Mouse (Mus musculus): ENCODE results near the gene Fars2. TPM values are rescaled to one million over a fixed set of nuclear protein-coding genes. Genes with fewer than 3 reads are reported as not detected.

The Fars2 gene
- total RNA-seq, 2 experiments from 2014 or later = 34.6 to 35.7 TPM

DNA sequence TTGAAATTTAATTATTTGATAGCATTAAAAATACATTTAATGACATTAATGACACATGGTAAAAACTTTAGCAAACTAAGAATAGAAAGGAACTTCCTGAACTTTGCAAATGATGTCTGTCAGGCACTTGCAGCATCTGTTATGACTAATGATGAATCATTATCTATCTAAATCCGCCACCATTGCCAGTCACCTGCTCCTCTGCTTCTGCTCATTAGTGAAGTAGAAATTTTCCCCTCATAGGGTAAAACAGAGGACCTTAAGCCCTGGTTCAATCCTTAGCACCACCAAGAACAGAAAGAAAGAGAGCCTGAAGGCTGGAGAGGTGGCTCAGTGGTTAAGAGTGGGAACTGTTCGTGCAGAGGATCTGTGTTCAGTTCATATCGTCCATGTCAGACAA is 93.8 kb downstream of the Fars2 start:
- DNase-seq (ENCODE audit: low spot score in 2 of 2) = no peak

DNA sequence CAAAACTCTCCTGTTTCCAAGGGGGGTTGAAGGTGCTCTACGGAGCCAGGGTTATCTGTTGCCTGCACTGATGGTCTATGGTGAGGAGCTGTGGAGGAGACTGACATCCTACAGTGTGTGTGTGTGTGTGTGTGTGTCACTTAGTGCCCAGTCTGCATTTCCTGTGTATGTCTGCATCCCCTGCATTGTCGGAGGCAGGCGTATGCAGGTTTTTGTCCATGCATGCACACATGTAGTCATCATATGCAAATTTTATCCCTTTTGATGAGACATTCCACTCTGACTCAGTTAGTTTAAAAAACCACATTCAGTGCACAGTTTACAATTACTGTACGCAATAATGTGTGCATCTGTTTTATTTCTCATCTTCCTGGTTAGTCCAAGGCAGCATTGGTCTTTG is 96.8 kb downstream of the Fars2 start:
- intact Hi-C loops (cut with DNase I) = no loop called here
- no peak for DNase-seq (ENCODE audit: low spot score in 2 of 2)

More for the DNA sequence above, 93.8 kb downstream of the Fars2 start:
- intact Hi-C loops (cut with DNase I) = no loop called here

DNA sequence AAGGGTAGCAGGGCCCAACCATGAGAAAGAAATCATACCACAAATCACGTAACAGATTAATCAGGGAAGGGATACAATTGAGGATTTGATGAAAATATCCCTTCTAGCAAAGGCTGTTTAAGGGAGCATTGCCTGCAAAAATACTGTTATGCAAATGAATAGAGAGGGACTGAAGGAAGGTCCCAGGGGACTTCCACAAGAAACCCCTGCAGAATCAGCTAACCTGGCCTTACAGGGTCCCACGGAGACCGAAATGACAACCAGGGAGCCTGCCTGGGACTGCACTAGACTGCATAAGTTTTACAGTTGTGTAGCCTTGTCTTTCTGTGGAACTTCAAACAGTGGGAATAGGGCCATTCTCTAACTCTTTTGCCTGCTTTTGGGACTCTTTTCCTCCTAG is 98.8 kb downstream of the Fars2 start:
- intact Hi-C loops (cut with DNase I) = no loop called here
- DNase-seq (ENCODE audit: low spot score in 2 of 2) = no peak

DNA sequence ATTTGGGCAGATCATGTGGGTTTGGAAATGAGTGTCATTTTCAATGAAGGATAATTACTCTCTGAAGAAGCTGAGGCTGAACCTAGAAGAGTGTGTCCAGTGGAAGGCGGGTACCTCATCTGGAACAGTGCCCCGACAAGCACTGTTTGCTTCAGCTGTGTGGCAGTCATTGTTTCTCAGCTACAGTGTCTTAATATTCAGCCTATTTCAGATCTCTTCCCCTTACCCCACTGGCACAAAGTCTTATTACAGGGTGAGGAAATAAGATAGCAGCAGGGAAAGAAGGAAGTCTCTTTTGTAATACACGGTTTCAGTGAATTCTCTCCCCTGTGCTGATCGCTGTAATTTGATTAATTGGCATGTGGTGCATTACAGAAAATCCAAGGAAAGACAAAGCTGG is 101.1 kb downstream of the Fars2 start:
- intact Hi-C loops (cut with DNase I) = no loop called here

DNA sequence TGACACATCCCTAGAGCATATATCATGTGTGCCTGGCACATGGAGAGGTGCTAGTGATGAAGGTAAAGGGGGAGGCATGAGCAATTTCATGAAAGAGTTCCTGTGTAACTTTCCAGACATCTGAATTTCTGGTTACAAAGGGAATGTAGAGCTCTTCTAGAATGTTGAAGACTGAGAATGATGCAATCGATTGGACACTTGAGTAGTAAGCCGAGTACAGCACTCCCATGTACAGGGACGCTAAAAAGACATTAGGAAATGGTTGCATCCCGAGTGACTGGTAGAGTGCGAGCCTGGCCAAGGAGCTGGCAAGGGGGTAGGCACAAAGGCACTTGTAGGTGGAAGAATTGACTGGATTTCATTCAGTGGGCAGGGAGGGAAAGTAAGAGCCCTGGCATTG is 102.3 kb downstream of the Fars2 start:
- intact Hi-C loops (cut with DNase I) = no loop called here
- no peak for DNase-seq (ENCODE audit: low spot score in 2 of 2)

More for the DNA sequence above, 101.1 kb downstream of the Fars2 start:
- DNase-seq (ENCODE audit: low spot score in 2 of 2) = no peak

DNA sequence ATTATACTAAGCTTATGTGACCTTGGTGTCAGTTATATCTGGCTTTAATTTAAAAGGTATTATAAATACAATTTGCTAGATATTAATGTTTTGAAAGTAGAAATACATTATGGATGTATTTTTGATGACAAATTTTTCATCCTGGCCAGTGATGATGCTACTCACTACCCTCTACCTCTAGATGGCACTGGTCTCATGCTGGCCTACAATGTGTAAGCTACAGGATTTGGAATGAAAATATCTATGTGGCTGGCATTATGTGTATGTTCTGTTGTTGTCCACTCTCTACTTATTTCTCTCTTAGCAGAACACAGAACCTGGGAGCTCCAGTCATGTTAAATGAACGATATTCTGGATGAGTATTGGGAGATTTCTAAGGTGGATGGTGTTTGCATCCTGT is 104.7 kb downstream of the Fars2 start:
- DNase-seq (ENCODE audit: low spot score in 2 of 2) = no peak
- intact Hi-C loops (cut with DNase I) = no loop called here

DNA sequence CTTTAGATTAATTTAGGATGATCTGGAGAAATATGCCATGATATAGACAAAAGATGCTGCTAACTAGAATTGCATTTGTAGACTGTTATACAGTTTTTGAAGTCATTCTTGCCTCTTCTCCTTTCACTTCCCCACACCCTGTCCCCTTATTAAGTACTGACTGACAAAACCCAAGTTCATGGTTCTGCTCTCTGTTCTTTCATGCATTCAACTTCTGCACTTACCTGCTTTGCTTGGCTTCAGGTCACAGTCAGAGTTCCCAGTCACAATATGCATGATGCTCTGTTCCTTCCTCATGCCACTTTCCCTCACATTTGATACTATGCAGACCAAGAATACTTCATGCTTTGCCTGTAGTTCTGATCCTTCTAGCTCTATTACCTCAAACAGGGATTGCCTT is 105.5 kb downstream of the Fars2 start:
- no peak for DNase-seq (ENCODE audit: low spot score in 2 of 2)
- intact Hi-C loops (cut with DNase I) = no loop called here

DNA sequence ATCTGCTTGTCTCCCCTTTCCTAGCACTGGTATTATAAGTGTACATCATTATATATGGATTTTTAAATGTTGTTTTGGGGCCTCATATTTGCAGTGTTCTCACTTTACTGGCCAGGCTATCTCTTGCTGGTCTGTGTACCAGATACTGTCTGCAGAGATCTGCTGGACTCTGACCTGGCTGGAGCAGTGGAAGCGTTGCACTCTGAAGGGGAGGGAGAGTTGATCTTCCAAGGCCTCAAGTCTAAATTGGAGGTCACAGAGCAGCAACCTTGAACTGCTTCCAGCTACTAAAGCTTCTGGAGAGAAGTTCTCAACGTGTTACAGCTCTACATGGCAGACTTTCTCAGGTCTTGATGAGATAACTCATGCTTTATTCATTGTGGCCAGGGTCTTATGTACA is 107.2 kb downstream of the Fars2 start:
- DNase-seq (ENCODE audit: low spot score in 2 of 2) = no peak
- intact Hi-C loops (cut with DNase I) = no loop called here

DNA sequence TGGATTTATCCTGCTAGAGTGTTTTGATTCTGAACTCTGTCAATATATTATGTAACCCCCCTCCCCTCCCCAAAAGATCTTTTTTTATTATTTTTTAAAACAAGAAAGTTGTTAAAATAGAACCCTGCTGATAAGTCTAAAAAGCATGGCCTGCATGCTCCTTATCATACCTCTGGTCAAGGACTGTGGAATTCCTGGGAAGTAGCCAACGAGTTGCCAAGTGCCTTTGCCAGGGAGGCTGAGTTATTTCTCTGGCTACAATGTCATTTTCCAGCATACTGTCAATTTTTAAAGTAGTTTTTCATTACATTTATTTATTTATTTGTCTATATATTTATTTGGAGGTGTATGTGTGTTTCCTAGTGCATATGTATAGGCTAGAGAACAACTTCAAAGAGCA is 125.0 kb downstream of the Fars2 start:
- no peak for DNase-seq (ENCODE audit: low spot score in 2 of 2)

DNA sequence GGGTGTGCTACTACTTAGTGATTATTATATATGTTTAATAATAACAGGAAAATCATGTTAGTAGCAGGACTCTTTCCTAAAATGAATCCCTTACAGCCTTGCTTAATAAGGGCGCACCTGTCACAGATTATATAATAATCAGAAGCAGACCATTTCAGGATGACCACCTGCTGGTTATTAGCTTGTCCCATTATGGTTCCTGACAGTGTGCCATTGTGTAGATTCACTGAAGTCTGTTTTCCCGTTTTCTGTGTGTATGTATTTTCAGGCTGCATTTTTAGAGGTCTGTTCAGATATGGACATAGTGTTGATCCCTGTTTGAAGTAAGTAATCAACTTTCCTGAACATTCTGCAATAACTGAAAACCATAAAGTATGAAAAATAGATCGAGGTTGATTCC is 136.7 kb downstream of the Fars2 start:
- intact Hi-C loops (cut with DNase I) = no loop called here
- DNase-seq (ENCODE audit: low spot score in 2 of 2) = no peak

More for the DNA sequence above, 125.0 kb downstream of the Fars2 start:
- intact Hi-C loops (cut with DNase I) = no loop called here

DNA sequence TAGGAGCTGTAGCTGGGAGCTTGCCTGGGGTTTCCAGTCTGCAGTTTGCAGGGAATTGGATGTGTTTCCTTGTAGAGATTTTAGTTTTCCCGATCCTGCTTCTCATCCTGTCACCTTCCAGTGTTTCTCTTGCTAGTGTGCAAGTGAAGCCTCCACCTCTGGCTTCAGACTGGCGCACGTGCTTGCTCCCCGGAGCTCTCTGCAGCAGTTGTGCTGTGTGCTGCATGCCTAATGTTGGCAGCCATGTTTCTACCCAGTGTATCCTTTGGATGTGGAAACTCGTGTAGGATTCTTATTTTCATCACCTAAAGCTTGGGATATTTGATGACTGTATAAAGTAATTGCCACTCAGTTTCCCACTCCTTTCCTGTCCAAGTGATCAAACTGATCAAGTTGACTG is 140.0 kb downstream of the Fars2 start:
- intact Hi-C loops (cut with DNase I) = no loop called here
- DNase-seq (ENCODE audit: low spot score in 2 of 2) = no peak

DNA sequence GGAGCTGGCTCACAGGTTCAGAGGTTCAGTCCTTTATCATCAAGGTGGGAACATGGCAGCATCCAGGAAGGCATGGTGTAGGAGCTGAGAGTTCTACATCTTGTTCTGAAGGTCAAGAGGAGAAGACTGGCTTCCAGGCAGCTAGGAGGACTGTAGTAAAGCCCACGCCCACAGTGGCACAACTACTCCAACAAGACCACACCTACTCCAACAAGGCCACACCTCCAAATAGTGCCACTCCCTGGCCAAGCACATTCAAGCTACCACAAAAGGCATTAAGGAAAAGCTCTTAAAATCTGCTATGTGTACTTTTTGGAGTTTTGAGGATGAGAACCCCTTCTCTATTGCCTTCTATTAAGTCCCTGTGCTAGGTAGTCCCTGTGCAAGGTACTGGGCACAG is 142.5 kb downstream of the Fars2 start:
- intact Hi-C loops (cut with DNase I) = loop anchor here (10.0 kb wide), 1 partner anchor 235 kb away; no protein-coding TSS in a partner anchor
- no peak for DNase-seq (ENCODE audit: low spot score in 2 of 2)

DNA sequence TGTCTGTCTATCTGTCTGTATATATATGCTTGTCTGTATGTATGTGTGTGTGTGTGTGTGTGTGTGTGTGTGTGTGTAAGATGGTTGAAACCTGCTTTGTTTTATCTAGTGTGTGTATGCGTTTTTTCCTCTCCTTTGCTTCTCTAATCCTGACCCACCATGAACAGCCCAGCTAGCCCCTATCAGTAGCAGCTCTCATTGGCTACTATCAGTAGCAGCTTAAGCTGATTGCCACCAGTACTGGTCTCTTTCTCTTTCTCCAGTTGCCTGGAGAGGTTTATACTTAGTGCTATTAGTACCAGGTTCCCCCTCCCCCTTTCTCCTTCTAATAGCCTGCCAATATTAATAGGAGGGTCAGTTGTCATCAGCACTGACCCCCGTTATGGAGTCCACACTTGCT is 144.1 kb downstream of the Fars2 start:
- intact Hi-C loops (cut with DNase I) = loop anchor here (10.0 kb wide), 1 partner anchor 236 kb away; no protein-coding TSS in a partner anchor
- DNase-seq (ENCODE audit: low spot score in 2 of 2) = no peak

DNA sequence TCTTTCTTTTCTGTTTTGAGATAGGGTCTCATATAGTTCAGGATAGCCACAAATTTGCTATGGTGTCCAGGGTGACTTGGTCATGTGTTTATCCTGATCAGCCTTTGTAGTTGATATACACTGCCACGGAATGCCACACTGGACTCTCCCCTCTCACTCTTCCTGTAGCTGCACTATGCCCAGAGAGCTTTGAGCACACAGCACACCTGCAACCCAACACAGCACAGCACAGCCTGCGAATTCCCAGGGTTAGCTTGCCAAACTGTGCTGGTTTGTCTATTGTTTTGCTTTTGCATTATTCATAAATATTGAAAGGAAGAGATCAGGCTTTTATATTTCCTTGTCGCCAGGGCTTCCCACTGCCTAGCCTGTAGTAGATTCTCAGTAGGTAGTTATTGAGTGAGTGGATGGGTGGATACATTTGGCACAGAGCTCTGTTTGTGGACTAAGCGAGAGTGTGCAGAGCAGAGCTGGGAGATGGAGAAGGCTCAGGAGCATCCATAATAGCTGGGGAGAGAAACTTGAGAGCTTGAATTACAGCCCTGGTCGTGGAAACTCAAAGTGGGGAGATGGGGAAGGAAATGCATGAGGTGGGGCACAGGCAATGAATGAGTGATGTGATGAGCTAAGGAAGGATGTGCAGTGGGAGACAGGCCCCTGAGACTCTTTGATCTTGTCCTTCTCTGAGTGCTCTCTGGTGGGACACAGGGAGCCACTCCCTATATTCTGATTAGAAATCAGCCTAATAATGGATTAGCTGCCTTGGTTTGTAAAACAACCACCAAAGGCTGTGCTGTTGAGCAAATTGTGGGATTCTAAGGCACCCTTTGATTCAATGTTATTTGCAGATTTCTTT is 146.3 kb downstream of the Fars2 start:
- DNase-seq (ENCODE audit: low spot score in 2 of 2) = no peak
- intact Hi-C loops (cut with DNase I) = loop anchor here (10.0 kb wide), 1 partner anchor 239 kb away; no protein-coding TSS in a partner anchor

DNA sequence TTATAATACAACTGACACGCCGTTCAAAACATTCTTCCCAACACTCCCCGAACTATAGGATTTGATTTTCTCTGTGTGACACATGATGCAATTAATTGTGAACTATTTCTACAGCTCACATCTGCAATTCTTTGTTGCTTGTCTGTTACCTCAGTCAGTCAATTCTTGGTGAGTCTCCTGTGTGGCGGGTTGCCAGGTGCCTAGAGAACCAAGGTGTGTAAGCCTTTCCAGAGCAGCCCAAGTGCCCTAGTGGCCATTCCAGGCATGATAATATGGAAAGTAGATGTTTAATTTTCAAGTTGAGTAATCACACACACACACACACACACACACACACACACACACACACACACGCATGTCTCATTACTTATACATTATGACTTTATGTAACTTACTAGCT is 147.2 kb downstream of the Fars2 start:
- intact Hi-C loops (cut with DNase I) = loop anchor here (10.0 kb wide), 1 partner anchor 240 kb away; no protein-coding TSS in a partner anchor
- no peak for DNase-seq (ENCODE audit: low spot score in 2 of 2)

DNA sequence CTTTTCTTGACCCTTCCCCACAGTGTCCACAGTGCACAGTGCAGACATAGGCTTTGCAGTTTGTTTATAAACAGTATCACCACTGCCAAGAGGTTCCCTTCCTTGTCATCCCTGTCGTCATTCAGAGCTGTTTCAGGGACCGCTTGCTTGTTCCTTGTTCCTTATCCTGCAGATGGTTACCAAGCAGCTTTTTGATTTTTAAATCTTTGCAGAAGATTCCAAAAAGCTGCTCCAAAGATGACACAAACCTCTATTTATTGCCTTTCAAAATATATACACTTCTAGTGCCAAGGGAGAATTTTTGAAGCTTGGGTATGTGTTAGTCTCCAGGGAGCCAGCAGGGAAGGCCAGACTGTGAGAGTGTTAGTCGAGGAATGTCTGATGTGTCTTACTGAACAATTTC is 148.1 kb downstream of the Fars2 start:
- intact Hi-C loops (cut with DNase I) = loop anchor here (10.0 kb wide), 1 partner anchor 241 kb away; no protein-coding TSS in a partner anchor
- peak in 1 of 2 experiments; percentile 14 for DNase-seq (ENCODE audit: low spot score in 2 of 2)

DNA sequence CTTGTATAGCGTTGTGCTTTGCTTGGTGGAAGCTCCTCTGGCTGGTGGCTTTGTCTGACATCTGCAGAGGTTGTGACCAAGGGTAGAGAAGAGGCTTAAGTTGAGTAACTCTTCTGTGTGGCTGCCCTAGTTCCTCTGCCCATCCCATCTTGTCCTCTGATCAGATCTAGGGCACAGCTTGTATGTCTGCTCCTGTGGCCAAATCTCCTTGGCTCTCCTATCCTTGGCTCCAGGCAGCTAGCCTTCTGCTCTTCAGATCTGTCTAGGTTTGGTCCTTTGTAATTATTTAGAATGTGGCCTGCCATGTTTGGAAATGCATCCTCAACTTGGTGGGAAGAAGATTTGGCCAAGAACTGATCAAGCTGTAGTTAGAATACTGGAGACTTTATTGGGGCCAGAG is 150.2 kb downstream of the Fars2 start:
- intact Hi-C loops (cut with DNase I) = loop anchor here (10.0 kb wide), 1 partner anchor 243 kb away; no protein-coding TSS in a partner anchor

DNA sequence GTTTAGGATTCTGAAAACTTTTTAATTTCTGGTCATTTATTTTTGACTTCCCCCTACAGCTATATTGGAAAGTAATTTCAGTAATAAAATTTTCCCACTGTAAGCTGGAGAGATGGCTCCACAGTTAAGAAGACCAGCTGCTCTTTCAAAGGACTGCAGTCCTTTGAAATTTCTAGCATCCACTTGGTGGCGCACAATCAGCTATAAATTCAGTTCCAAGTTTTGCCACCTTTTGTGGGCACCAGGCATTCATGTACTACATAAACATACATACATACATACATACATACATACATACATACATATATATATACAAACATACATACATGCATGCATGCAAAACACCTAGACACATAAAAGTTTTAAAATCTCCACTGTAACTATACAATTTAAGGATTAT is 153.7 kb downstream of the Fars2 start:
- no peak for DNase-seq (ENCODE audit: low spot score in 2 of 2)
- intact Hi-C loops (cut with DNase I) = no loop called here

More for the DNA sequence above, 150.2 kb downstream of the Fars2 start:
- no peak for DNase-seq (ENCODE audit: low spot score in 2 of 2)

DNA sequence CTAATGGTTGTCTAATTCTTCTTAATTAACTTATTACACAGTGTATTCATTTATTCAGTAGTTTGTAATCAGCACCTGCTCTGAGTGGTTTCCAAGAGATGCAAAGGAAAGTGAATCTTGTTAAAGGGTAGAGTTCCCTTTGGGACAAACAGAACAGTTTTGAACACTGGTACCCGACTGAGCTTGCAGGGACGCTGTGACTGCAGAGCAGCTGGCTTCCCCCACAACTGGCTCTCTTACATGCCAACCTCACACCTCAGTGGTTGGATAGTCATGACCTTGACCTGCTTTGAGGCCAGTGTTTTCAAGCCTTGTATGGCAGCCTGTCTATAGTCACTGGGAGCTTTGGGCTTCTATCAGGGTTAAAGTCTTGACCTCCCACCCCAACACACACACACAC is 156.3 kb downstream of the Fars2 start:
- DNase-seq (ENCODE audit: low spot score in 2 of 2) = no peak
- intact Hi-C loops (cut with DNase I) = no loop called here

DNA sequence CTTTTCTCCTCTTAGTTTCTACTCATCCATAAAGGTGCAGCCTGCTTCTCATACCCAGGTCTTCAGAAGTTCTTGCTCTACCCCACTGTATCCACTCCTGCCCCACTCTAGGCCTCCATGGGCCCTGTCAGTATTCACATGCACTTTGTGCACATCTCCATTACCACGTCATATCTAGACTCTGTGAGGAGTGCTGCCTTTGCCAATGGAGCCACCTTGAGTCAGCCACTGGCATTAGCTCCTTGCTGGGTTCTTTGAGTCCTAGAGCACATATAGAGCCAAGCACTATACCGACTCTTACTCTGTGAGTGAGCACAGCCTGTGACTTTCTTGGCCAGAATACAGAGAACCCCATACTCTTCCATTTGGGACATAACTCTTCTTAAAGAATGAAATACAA is 159.0 kb downstream of the Fars2 start:
- no peak for DNase-seq (ENCODE audit: low spot score in 2 of 2)
- intact Hi-C loops (cut with DNase I) = no loop called here

DNA sequence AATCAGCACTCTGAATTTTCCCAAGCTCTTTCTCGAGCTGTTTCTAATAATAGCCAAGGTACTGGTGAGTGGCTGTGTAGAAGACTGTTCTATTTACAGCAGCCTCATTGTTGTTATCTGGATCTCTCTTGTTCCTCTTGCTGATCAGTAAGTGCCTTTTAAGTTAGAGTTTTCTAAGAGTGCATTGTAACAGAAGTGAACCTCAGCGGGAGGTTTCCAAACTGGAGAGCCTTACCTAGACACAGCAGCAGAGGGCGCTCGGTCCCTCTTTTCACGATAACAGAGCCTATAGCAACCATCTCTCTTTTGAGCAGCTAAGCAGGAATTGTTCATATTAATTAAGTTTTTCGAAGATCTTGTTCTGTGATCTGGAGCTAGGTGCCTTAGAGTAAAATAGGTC is 164.8 kb downstream of the Fars2 start:
- peak; percentile 61 to 72 for DNase-seq (ENCODE audit: low spot score in 2 of 2)
- intact Hi-C loops (cut with DNase I) = loop anchor here (5.0 to 10.0 kb wide), 4 partner anchors 213 to 1030 kb away; no protein-coding TSS in a partner anchor
